8 mouse cellular contexts compared by ENCODE assay signal in genomic region chr12:65036190-65036870, GRCm38 (mm10). TPM values are rescaled to one million over a fixed set of nuclear protein-coding genes. Genes with fewer than 3 reads are reported as not detected.
DNase-seq lines count a peak whose midpoint lies in the region; ATAC-seq and TF ChIP-seq lines count a peak whose summit lies in the region.

Gene Prpf39 (plus strand): TSS chr12:65036333.

- peaks cover 28% of the 10 kb centered on the region for H3K4me1 ChIP-seq in erythroblast, embryonic 14.5 days (ENCODE audit: control insufficient read depth)
- H3K4me1 ChIP-seq in heart, embryonic 12.5 days (replicated peaks), result peaks cover 15% of the 10 kb centered on the region
- H3K4me1 ChIP-seq in kidney, postnatal 0 days (replicated peaks; ENCODE audit: insufficient read depth, low read length), result 0 out of 2 replicates have a peak, but pooled peaks cover 8% of the 10 kb centered on the region
- H3K4me1 ChIP-seq in liver, embryonic 11.5 days (replicated peaks; ENCODE audit: control insufficient read depth, insufficient read depth, low read length), result peaks cover 13% of the 10 kb centered on the region; the same call in 1 of the 2 replicates
- peaks cover 9% of the 10 kb centered on the region for H3K4me1 ChIP-seq in stomach, embryonic 14.5 days (ENCODE audit: control insufficient read depth, insufficient read depth, low read length)

- H3K9ac ChIP-seq in heart, embryonic 12.5 days, result peak within 1 kb of the TSS; percentile 95
- H3K9ac ChIP-seq in kidney, postnatal 0 days (ENCODE audit: low read depth, low read length), result peak within 1 kb of the TSS; percentile 91
- H3K9ac ChIP-seq in liver, embryonic 11.5 days (ENCODE audit: low read depth, low read length), result peak within 1 kb of the TSS; percentile 97
- H3K9ac ChIP-seq in stomach, embryonic 14.5 days (replicated peaks; ENCODE audit: low read depth, low read length), result peak within 1 kb of the TSS; percentile 83

- peak; percentile 93 for TF ChIP-seq POLR2A in brain, embryonic 14.5 days (IDR thresholded peaks at IDR 0.05; ENCODE audit: borderline replicate concordance, extremely low read depth, insufficient read depth, insufficient read length, poor library complexity, severe bottlenecking)

- peak within 1 kb of the TSS; percentile 77 for H3K4me2 ChIP-seq in heart, embryonic 12.5 days
- peak within 1 kb of the TSS; percentile 73 for H3K4me2 ChIP-seq in kidney, postnatal 0 days (ENCODE audit: low read length)
- peak within 1 kb of the TSS; percentile 75 for H3K4me2 ChIP-seq in liver, embryonic 11.5 days
- H3K4me2 ChIP-seq in stomach, embryonic 14.5 days (replicated peaks; ENCODE audit: low read depth, low read length), result peak within 1 kb of the TSS; percentile 70

- DNase-seq in brain, embryonic 14.5 days (ENCODE audit: low read depth), result peak; percentile 96
- peak; percentile 94 for DNase-seq in kidney, postnatal 0 days (ENCODE audit: low spot score)
- peak; percentile 86 for DNase-seq in liver, embryonic 11.5 days (ENCODE audit: low spot score)
- peak; percentile 95 for DNase-seq in naive thymus-derived CD4-positive, alpha-beta T cell, adult 2 months (ENCODE audit: low read depth)

- H3K4me3 ChIP-seq in C2C12 (ENCODE audit: insufficient read depth, poor library complexity, severe bottlenecking), result peak within 1 kb of the TSS; percentile 56
- H3K4me3 ChIP-seq in erythroblast, embryonic 14.5 days (replicated peaks), result peak within 1 kb of the TSS; percentile 100
- H3K4me3 ChIP-seq in heart, embryonic 12.5 days, result peak within 1 kb of the TSS; percentile 97
- peak within 1 kb of the TSS; percentile 78 for H3K4me3 ChIP-seq in kidney, postnatal 0 days (replicated peaks; ENCODE audit: low read depth, low read length)
- peak within 1 kb of the TSS; percentile 94 for H3K4me3 ChIP-seq in liver, embryonic 11.5 days (ENCODE audit: low read depth, low read length)
- H3K4me3 ChIP-seq in stomach, embryonic 14.5 days (ENCODE audit: low read depth, low read length), result peak within 1 kb of the TSS; percentile 87

- peak; percentile 96 for ATAC-seq in heart, embryonic 12.5 days (ENCODE audit: insufficient number of reproducible peaks, low FRiP score)
- ATAC-seq in kidney, postnatal 0 days (replicated peaks; ENCODE audit: low FRiP score, low read depth), result peak; percentile 93
- peak; percentile 94 for ATAC-seq in liver, embryonic 11.5 days (replicated peaks; ENCODE audit: low FRiP score)
- peak; percentile 96 for ATAC-seq in stomach, embryonic 14.5 days (ENCODE audit: insufficient number of reproducible peaks, insufficient read depth, low FRiP score, low read depth)

- under 1% methylated on average over 64 of the region's 65 CpGs for WGBS in heart, embryonic 12.5 days
- under 1% methylated on average over 65 of the region's 65 CpGs for WGBS in kidney, postnatal 0 days
- under 1% methylated on average over 65 of the region's 65 CpGs for WGBS in liver, embryonic 11.5 days
- under 1% methylated on average over 63 of the region's 65 CpGs for WGBS in stomach, embryonic 14.5 days

- H3K27ac ChIP-seq in heart, embryonic 12.5 days (ENCODE audit: poor library complexity, severe bottlenecking), result peak within 1 kb of the TSS; percentile 91
- peak within 1 kb of the TSS; percentile 83 for H3K27ac ChIP-seq in kidney, postnatal 0 days
- H3K27ac ChIP-seq in liver, embryonic 11.5 days (ENCODE audit: low read depth, low read length), result peak within 1 kb of the TSS; percentile 82
- H3K27ac ChIP-seq in stomach, embryonic 14.5 days (ENCODE audit: low read length), result peak within 1 kb of the TSS; percentile 87

- H3K9me3 ChIP-seq in erythroblast, embryonic 14.5 days (ENCODE audit: control insufficient read depth, low read length), result no peaks in the 10 kb centered on the region
- no peaks in the 10 kb centered on the region for H3K9me3 ChIP-seq in heart, embryonic 12.5 days (replicated peaks)
- no peaks in the 10 kb centered on the region for H3K9me3 ChIP-seq in kidney, postnatal 0 days (replicated peaks; ENCODE audit: low read length)
- H3K9me3 ChIP-seq in liver, embryonic 11.5 days (ENCODE audit: control insufficient read depth, low read length), result no peaks in the 10 kb centered on the region
- no peaks in the 10 kb centered on the region for H3K9me3 ChIP-seq in stomach, embryonic 14.5 days (ENCODE audit: control insufficient read depth, low read depth, low read length)

- H3K79me2 ChIP-seq in C2C12 (ENCODE audit: control insufficient read depth, insufficient read depth), result peaks cover 53% of the 10 kb centered on the region

- H3K36me3 ChIP-seq in C2C12 (ENCODE audit: control insufficient read depth, insufficient read depth), result peaks cover 16% of the 10 kb centered on the region
- H3K36me3 ChIP-seq in erythroblast, embryonic 14.5 days (ENCODE audit: control insufficient read depth), result peaks cover 13% of the 10 kb centered on the region
- no peaks in the 10 kb centered on the region for H3K36me3 ChIP-seq in heart, embryonic 12.5 days
- H3K36me3 ChIP-seq in kidney, postnatal 0 days (ENCODE audit: insufficient read depth, low read length), result no peaks in the 10 kb centered on the region
- no peaks in the 10 kb centered on the region for H3K36me3 ChIP-seq in liver, embryonic 11.5 days (ENCODE audit: control insufficient read depth, insufficient read depth, low read length)
- no peaks in the 10 kb centered on the region for H3K36me3 ChIP-seq in stomach, embryonic 14.5 days (ENCODE audit: control insufficient read depth, insufficient read depth, low read length)

- no peak for TF ChIP-seq CTCF in C2C12 (IDR thresholded peaks at IDR 0.05; ENCODE audit: control insufficient read depth, insufficient read depth, insufficient read length)
- no peak for TF ChIP-seq CTCF in brain, embryonic 14.5 days (IDR thresholded peaks at IDR 0.05; ENCODE audit: borderline replicate concordance, extremely low read depth, insufficient read depth, insufficient read length)
- no peak for TF ChIP-seq CTCF in kidney, postnatal 0 days (IDR thresholded peaks at IDR 0.05; ENCODE audit: low read depth)

- peak within 1 kb of the TSS; percentile 78 for H3ac ChIP-seq in C2C12 (ENCODE audit: control insufficient read depth, insufficient read length, low read depth)

- no peaks in the 10 kb centered on the region for H3K27me3 ChIP-seq in C2C12 (ENCODE audit: control insufficient read depth, insufficient read depth, insufficient read length)
- H3K27me3 ChIP-seq in erythroblast, embryonic 14.5 days (ENCODE audit: control insufficient read depth), result no peaks in the 10 kb centered on the region
- H3K27me3 ChIP-seq in heart, embryonic 12.5 days (replicated peaks), result no peaks in the 10 kb centered on the region
- no peaks in the 10 kb centered on the region for H3K27me3 ChIP-seq in kidney, postnatal 0 days (ENCODE audit: insufficient read depth, low read length)
- no peaks in the 10 kb centered on the region for H3K27me3 ChIP-seq in liver, embryonic 11.5 days (replicated peaks; ENCODE audit: control insufficient read depth, insufficient read depth, low read length)
- H3K27me3 ChIP-seq in stomach, embryonic 14.5 days (ENCODE audit: control insufficient read depth, insufficient read depth, low read length), result no peaks in the 10 kb centered on the region

- peaks cover 51% of the 10 kb centered on the region for H3K79me3 ChIP-seq in C2C12 (ENCODE audit: low read depth)

TF ChIP-seq in C2C12, 6 proteins besides CTCF, POLR2A, EP300 and RAD21:
- TF ChIP-seq MYOG (IDR thresholded peaks at IDR 0.05; ENCODE audit: control insufficient read depth, extremely low read depth, insufficient read length) (no peak), CEBPB (IDR thresholded peaks at IDR 0.05; ENCODE audit: low read depth) (no peak), MYOD1 (IDR thresholded peaks at IDR 0.05; ENCODE audit: control insufficient read depth, insufficient read length, low read depth) (no peak), USF1 (IDR thresholded peaks at IDR 0.05; ENCODE audit: low read depth) (peak; percentile 97), MAX (IDR thresholded peaks at IDR 0.05) (no peak), FOSL1 (IDR thresholded peaks at IDR 0.05; ENCODE audit: insufficient read depth, low read length, poor library complexity, severe bottlenecking) (no peak)

RNA-seq across cellular contexts. Expression of gene Prpf39, which starts in this region (rescaled TPM):
- 4.3 TPM for polyA plus RNA-seq in C2C12 (2012; fragmentation: generic; extraction: Trizol)
- 37.6 and 42.2 TPM in 2 replicates for polyA plus RNA-seq in brain, embryonic 14.5 days (2012; rRNA removed)
- 0.24 and 0.36 TPM in 2 replicates for polyA plus RNA-seq in erythroblast, embryonic 14.5 days (2012)
- polyA plus RNA-seq in heart, embryonic 12.5 days (2016; fragmentation: Nextera tagmentation; extraction: Ambion mirVana), result 43.8 and 45.3 TPM in 2 replicates
- polyA plus RNA-seq in kidney, postnatal 0 days (2015; fragmentation: Nextera tagmentation; extraction: Ambion mirVana), result 34.4 and 37.2 TPM in 2 replicates
- polyA plus RNA-seq in liver, embryonic 11.5 days (2014; fragmentation: Nextera tagmentation; extraction: Ambion mirVana), result 46.1 and 46.8 TPM in 2 replicates
- 71.8 and 73.1 TPM in 2 replicates for polyA plus RNA-seq in stomach, embryonic 14.5 days (2014; fragmentation: Nextera tagmentation; extraction: Ambion mirVana)

Comparison
In these comparisons a context has a peak if more than half of its experiments do, and no peak if none do; other contexts are left out.
1. Peak in every context shown above with its lines: DNase-seq, ATAC-seq, H3K4me3 ChIP-seq and H3K27ac ChIP-seq.